Mouse (Mus musculus) activated CD4-positive, CD25-positive, alpha-beta regulatory T cell, adult 4 months (primary cell): ENCODE measurements around the gene Tcaf1. TPM values are rescaled to one million over a fixed set of nuclear protein-coding genes. Genes with fewer than 3 reads are reported as not detected.

Source experiments
- polyA plus RNA-seq, 2 experiments: library from polyadenylated mRNA; unstranded; fragments of 100-300 nt; shearing (Covaris generic); gene quantifications; one replicate each; pipeline ENCODE4 v1.2.1; 2017

The Tcaf1 gene
- polyA plus RNA-seq, 2 experiments from 2014 or later, result 0.28 TPM; not detected in 1

Other genes with a start within 250 kb of the Tcaf1 start
- not detected for gene Olfr458, start 244.9 kb downstream of the Tcaf1 start, polyA plus RNA-seq
- gene Olfr457, start 233.8 kb downstream of the Tcaf1 start, polyA plus RNA-seq, result not detected
- not detected for gene Olfr456, start 222.9 kb downstream of the Tcaf1 start, polyA plus RNA-seq
- under 1 TPM in 1 of 2 experiments, not detected in 1; 0.08 TPM for gene Olfr455, start 162.5 kb downstream of the Tcaf1 start, polyA plus RNA-seq
- gene Tcaf3, start 112.4 kb downstream of the Tcaf1 start, polyA plus RNA-seq, result not detected
- not detected for gene Tcaf2, start 64.8 kb downstream of the Tcaf1 start, polyA plus RNA-seq
- not detected for gene Olfr453, start 29.3 kb upstream of the Tcaf1 start, polyA plus RNA-seq
- gene Olfr38, start 46.3 kb upstream of the Tcaf1 start, polyA plus RNA-seq, result not detected
- not detected for gene Olfr452, start 75.0 kb upstream of the Tcaf1 start, polyA plus RNA-seq
- gene Olfr450, start 101.9 kb upstream of the Tcaf1 start, polyA plus RNA-seq, result not detected
- not detected for gene Olfr449, start 124.3 kb upstream of the Tcaf1 start, polyA plus RNA-seq
- not detected for gene Olfr448, start 180.4 kb upstream of the Tcaf1 start, polyA plus RNA-seq
- under 1 TPM in 1 of 2 experiments, not detected in 1; 0.15 TPM for gene Olfr447, start 198.8 kb upstream of the Tcaf1 start, polyA plus RNA-seq
- gene Olfr446, start 211.3 kb upstream of the Tcaf1 start, polyA plus RNA-seq, result under 1 TPM in 1 of 2 experiments, not detected in 1; 0.20 TPM
- not detected for gene Olfr444, start 239.0 kb upstream of the Tcaf1 start, polyA plus RNA-seq